Mouse (Mus musculus): ENCODE results near the gene Braf. TPM values are rescaled to one million over a fixed set of nuclear protein-coding genes. Genes with fewer than 3 reads are reported as not detected.
A peak's percentile ranks its signal among the peaks of the same experiment; 100 is the strongest.

Braf gene
- total RNA-seq, 2 experiments from 2014 or later: 94.5 to 101 TPM

DNA sequence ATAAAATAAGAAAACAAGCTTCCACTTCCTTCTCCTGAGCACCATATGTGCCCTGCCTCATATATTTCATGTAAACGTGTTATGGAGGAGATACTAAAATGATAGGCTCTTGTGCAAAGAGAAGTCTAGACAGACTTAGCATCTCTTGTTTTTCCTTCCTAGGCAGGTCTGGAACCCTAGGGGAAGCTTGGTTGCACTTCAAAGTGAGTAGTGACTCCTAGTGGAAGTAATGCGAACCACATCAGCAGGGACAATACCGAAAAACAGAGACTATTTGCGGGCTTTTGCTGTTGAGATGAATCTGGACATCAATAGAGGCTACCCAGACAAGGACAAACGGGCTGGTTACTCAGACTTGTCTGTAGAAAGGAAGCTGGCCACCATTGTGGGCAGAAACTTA is 157.7 kb downstream of the Braf start:
- DNase-seq (ENCODE audit: low spot score in 2 of 2): peak; percentile 49 to 57
- intact Hi-C loops (cut with DNase I): no loop called here

DNA sequence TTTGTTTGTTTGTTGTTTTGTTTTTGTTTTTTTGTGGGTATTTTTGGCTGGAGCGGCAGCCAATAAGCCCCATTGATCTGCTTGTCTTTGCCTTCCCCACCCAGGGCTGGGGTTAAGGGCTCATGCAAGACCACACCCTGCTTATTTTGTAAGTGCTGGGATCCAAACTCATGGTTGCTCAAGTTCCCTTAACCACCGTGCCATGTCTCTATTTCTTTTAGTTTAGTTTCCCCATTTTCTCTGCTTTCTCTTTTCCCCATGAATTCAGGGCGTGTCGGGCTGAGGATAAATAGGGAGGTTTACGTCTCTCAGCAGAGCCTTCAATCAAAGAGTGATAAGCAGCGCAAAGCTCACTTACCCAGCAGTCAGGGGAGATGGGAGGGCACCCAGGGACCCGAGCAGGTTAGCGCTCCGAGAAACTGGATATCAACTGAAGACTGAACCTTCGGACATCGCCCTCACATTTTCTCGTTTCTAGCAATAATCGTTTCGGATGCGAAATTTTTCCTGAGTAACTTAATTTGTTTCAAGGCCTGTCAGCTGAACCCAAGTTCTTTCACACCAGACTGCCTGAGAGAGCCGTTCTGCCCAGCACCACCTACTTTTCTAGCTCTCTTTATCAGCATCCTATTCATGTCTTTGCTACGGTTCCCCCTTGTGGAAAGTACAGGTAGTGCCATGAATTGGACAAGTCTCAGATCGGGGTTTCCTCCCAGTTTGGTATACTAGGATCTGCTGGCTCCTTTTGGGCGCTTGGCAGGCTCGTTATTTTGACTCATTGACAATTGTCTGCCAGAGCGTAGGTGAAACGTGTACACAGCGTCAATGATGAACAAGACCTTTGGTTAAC is 162.9 kb downstream of the Braf start:
- intact Hi-C loops (cut with DNase I): loop anchor here (1.0 kb wide), 1 partner anchor 99 kb away; no protein-coding TSS in a partner anchor

DNA sequence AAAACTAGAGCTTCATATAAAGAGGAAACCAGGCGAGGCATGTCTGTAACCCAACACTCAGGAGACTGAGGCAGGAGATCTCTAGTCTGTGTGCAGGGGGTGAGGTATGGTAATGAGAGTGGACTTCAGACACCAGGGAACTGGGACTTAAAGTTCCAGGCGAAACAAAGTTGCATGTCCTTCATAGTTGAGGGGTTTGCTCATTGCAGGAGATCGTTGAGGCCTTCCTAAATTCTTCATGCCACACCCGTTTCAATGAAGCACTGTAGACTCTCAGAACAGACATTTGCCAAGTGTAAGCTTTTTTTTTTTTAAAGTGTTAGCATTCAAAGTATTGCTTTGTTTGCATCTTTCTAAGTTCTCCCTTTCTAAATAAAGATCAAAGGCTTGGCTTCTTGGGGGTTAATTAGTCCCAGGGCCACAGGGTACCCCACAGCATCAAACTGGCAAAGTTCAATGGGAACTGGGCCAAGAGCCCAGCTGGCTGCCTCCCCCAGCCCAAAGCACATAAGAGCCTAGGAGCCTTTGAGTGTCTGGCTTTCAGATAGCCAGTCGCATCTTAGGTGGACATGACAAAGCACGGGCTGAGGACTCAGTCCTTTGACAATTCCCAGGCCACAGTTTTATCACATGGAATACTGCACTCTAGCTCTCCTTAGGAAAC is 165.9 kb downstream of the Braf start:
- DNase-seq (ENCODE audit: low spot score in 2 of 2): no peak
- intact Hi-C loops (cut with DNase I): loop anchor here (5.0 kb wide), 1 partner anchor 37 kb away; no protein-coding TSS in a partner anchor

More for the DNA sequence above, 162.9 kb downstream of the Braf start:
- peak; percentile 93 for DNase-seq (ENCODE audit: low spot score in 2 of 2)

DNA sequence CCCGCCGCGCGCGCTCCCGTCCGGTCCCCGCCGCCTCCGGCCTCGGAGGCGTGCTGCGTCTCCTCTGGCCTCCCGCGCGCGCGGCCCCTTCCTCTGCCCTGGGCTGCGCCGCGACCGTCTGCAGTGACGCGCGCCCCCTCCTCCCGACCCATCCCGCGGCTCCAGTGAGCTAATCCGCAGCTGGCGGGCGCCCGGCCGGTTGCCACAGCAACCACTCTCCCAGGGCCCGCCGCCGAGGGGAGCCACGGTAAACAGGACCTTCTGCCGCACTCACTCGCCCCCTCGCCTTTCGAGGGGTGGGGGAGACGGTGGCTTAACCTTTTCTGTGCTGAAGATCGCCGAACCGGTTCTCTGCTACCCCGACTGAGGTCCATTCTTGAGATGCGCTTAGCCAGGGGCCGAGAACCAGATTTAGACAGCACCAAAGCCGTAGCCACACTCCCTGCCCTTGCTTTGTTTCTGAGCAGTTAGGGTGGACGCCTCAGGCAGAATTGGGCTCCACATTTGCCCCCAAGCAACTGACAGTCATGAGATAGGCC is 167.5 kb downstream of the Braf start, which contains the start of gene Dennd2a:
Dennd2a (minus strand) TSS at position 145 of the 539 bp plus-strand sequence.
- intact Hi-C loops (cut with DNase I): loop anchor here (5.0 kb wide), 1 partner anchor 35 kb away; no protein-coding TSS in a partner anchor
- peak; percentile 86 to 91 for DNase-seq (ENCODE audit: low spot score in 2 of 2)

DNA sequence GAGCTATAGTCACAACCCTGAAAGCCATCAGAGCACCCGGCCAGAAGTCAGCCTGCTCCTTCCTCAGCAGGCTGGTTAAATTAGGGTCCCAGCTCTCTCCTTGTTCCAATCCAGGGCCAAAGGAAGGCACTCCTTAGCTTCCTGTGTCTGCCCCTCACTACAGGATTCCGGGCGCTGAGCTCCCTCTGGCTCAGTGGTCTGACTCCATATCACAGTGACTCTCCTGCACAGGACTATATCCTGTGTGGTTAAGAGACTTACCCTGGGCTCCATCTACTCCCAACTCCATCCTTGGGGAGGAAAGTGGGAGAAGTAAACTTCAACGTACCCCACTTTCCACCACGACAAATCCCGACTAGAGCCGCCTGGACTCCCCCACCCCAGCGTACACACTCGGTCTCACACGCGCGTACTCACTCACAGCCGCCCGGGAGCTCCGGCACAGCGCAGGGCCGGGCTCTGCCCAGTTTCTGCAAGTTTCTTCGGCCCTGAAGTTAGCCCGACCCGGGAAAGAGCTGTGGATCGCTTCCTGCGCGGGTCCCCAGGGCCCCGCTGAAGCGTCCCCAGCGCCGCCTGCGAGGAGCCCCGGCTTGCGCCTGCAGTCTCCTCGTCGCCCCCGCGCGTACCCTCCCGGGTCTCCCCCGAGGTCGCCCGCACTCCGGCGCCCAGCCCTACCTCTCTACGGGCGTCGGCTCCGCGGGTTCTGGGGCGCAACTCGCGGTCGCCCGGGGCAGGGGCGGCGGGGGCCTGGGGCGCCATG is 168.2 kb downstream of the Braf start:
- no peak for DNase-seq (ENCODE audit: low spot score in 2 of 2)
- intact Hi-C loops (cut with DNase I): loop anchor here (5.0 kb wide), 1 partner anchor 35 kb away; no protein-coding TSS in a partner anchor

DNA sequence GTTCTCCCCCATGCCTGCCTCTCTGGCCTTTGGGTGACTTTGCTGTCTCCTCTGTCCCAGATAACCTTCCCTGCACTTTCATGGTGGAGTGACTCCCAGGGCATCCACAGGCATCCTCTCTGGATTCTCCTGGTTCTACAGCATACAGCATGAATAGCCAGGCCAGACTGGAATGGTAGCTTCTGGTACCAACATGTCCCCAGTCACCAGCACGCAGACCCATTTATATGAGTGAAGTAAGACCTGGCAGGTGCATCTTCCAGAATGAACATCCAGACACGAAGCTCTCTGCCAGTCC is 169.7 kb downstream of the Braf start:
- intact Hi-C loops (cut with DNase I): loop anchor here (5.0 kb wide), 1 partner anchor 33 kb away; no protein-coding TSS in a partner anchor
- no peak for DNase-seq (ENCODE audit: low spot score in 2 of 2)

DNA sequence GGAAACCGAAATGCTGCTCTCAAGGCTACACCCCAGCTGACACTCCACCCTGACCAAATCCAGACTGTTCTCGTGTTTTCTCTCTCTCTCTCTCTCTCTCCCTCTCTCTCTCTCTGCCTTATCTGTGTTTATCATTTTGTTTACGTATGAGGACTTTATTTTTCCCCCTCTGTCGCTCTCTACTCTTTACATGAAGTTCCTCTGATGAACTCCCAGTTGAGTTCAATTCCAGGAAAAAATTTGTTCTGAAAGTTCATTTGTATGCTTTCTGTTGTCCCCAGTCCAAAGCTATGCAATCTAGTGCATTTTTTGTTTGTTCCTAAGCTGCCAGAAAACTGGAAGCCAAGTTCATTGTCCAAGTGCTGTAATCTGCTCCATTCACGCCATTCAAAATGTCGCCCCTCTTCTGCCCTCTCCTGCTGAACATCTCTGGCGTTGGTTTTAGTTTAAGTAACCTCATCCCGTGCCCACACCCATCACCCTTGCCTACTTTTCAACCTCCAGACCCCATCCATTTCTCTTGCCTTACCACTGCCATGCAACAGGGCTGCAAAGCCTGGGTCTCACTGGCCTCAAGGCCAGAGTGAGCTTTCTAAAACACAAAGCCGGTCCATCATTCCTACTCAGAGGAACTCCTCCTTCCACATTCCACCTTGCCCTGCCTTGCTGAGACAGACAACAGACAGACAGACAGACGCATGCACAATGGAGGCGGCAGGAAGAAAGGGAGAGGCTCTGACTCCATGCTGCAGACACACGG is 170.2 kb downstream of the Braf start:
- DNase-seq (ENCODE audit: low spot score in 2 of 2): no peak
- intact Hi-C loops (cut with DNase I): loop anchor here (5.0 kb wide), 1 partner anchor 33 kb away; no protein-coding TSS in a partner anchor

Other genes with a start within 250 kb of the Braf start
- gene Dennd2a, start 167.6 kb downstream of the Braf start, total RNA-seq (2021): 10 to 100 TPM; 21.4 to 22.7 TPM
- 10 to 100 TPM; 23.2 to 29.0 TPM for gene Adck2, start 151.6 kb downstream of the Braf start, total RNA-seq (2021)
- 1 to 10 TPM in 1 of 2 experiments, under 1 TPM in 1; 0.87 to 1.3 TPM for gene Gm42420, start 139.7 kb downstream of the Braf start, total RNA-seq (2021)
- 100 to 1,000 TPM; 197 to 204 TPM for gene Ndufb2, start 132.9 kb downstream of the Braf start, total RNA-seq (2021)
- gene Mrps33, start 85.5 kb upstream of the Braf start, total RNA-seq (2021): 100 to 1,000 TPM in 1 of 2 experiments, 10 to 100 TPM in 1; 96.6 to 100 TPM
- gene Tmem178b, start 147.8 kb upstream of the Braf start, total RNA-seq (2021): 100 to 1,000 TPM; 392 to 420 TPM